Mouse (Mus musculus) E14TG2a.4 (cell line): ENCODE results near the gene Wt1.

ENCODE experiments used
- H3K27me3 ChIP-seq: 2 replicates; pipeline ENCODE4 v1.6.1; 2014; ENCODE audit warnings: low read length, control low read depth; ENCODE audit not compliant: insufficient read depth
- H3K36me3 ChIP-seq: 2 replicates; pipeline ENCODE4 v1.6.1; 2014; ENCODE audit warnings: low read length, control low read depth; ENCODE audit not compliant: insufficient read depth
- H3K4me1 ChIP-seq: replicated peaks from 2 replicates; pipeline ENCODE4 v1.6.1; 2014; ENCODE audit warnings: low read depth, low read length, control low read depth
- H3K4me3 ChIP-seq: replicated peaks from 2 replicates; pipeline ENCODE4 v1.5.1; 2014; ENCODE audit warnings: mild to moderate bottlenecking, low read length
- H3K9me3 ChIP-seq: 2 replicates; pipeline ENCODE4 v1.6.1; 2014; ENCODE audit warnings: low read length, control low read depth
- CTCF ChIP-seq: conservative IDR thresholded peaks from 2 replicates; pipeline ENCODE4 v1.5.1; 2014; ENCODE audit warnings: low read length
- NANOG ChIP-seq: IDR thresholded peaks from 2 replicates; pipeline ENCODE4 v1.6.1; 2014; ENCODE audit warnings: borderline replicate concordance, low read length, mixed read lengths
- POU5F1 ChIP-seq: IDR thresholded peaks from 2 replicates; pipeline ENCODE4 v1.6.1; 2014; ENCODE audit warnings: low read length, borderline replicate concordance

The Wt1 gene

GRCm38 (mm10) chr2:105126279-105126678, at the start of gene Wt1:
Gene Wt1 (plus strand): TSS chr2:105126529.
- Histone ChIP-seq H3K27me3 (peaks cover 95% of the 10 kb centered on the region), H3K9me3 (no peaks in the 10 kb centered on the region), H3K4me3 (peak within 1 kb of the TSS; percentile 82), H3K4me1 (peaks cover 71% of the 10 kb centered on the region), H3K36me3 (no peaks in the 10 kb centered on the region)
- TF ChIP-seq CTCF (no peak), NANOG (no peak), POU5F1 (no peak)

- peaks cover 3% of the 10 kb centered on the region for H3K4me1 ChIP-seq
- TF ChIP-seq NANOG = no peak
- TF ChIP-seq CTCF = no peak
- no peak for TF ChIP-seq POU5F1
- H3K27me3 ChIP-seq = no peaks in the 10 kb centered on the region
- no peaks in the 10 kb centered on the region for H3K9me3 ChIP-seq
- H3K36me3 ChIP-seq = no peaks in the 10 kb centered on the region
- no peak overlapping the region for H3K4me3 ChIP-seq
Observed at GRCm38 (mm10) chr2:105077151-105077550, 49.2 kb upstream of the Wt1 start.

GRCm38 (mm10) chr2:105082256-105082790, 44.0 kb upstream of the Wt1 start:
- Histone ChIP-seq H3K4me3 (no peak overlapping the region), H3K27me3 (peaks cover 19% of the 10 kb centered on the region; the same call in 1 of the 2 replicates), H3K36me3 (no peaks in the 10 kb centered on the region), H3K9me3 (no peaks in the 10 kb centered on the region), H3K4me1 (peaks cover 13% of the 10 kb centered on the region)
- no peak for TF ChIP-seq POU5F1
- no peak for TF ChIP-seq CTCF
- TF ChIP-seq NANOG = no peak

- peaks cover 13% of the 10 kb centered on the region for H3K4me1 ChIP-seq
- H3K9me3 ChIP-seq = no peaks in the 10 kb centered on the region
- H3K36me3 ChIP-seq = no peaks in the 10 kb centered on the region
- no peak for TF ChIP-seq POU5F1
- TF ChIP-seq NANOG = no peak
- no peak for TF ChIP-seq CTCF
- no peak overlapping the region for H3K4me3 ChIP-seq
- peaks cover 19% of the 10 kb centered on the region; the same call in 1 of the 2 replicates for H3K27me3 ChIP-seq
Observed at GRCm38 (mm10) chr2:105084035-105084434, 42.3 kb upstream of the Wt1 start.

- Histone ChIP-seq H3K9me3 (no peaks in the 10 kb centered on the region), H3K4me3 (no peak overlapping the region)
- TF ChIP-seq POU5F1 (no peak), NANOG (no peak), CTCF (no peak)
Observed at GRCm38 (mm10) chr2:105086081-105086480, 40.2 kb upstream of the Wt1 start.

GRCm38 (mm10) chr2:105088005-105088404, 38.3 kb upstream of the Wt1 start:
- TF ChIP-seq NANOG (no peak), CTCF (no peak), POU5F1 (no peak)
- H3K27me3 ChIP-seq = peaks cover 19% of the 10 kb centered on the region; the same call in 1 of the 2 replicates

More at GRCm38 (mm10) chr2:105086081-105086480, 40.2 kb upstream of the Wt1 start:
- no peaks in the 10 kb centered on the region for H3K36me3 ChIP-seq
- H3K4me1 ChIP-seq = peaks cover 13% of the 10 kb centered on the region
- peaks cover 19% of the 10 kb centered on the region; the same call in 1 of the 2 replicates for H3K27me3 ChIP-seq

GRCm38 (mm10) chr2:105089083-105089482, 37.2 kb upstream of the Wt1 start:
- Histone ChIP-seq H3K27me3 (peaks cover 12% of the 10 kb centered on the region; the same call in 1 of the 2 replicates), H3K4me1 (no peaks in the 10 kb centered on the region), H3K36me3 (no peaks in the 10 kb centered on the region), H3K4me3 (no peak overlapping the region), H3K9me3 (no peaks in the 10 kb centered on the region)
- no peak for TF ChIP-seq POU5F1
- TF ChIP-seq CTCF = no peak
- no peak for TF ChIP-seq NANOG

More at GRCm38 (mm10) chr2:105088005-105088404, 38.3 kb upstream of the Wt1 start:
- H3K4me3 ChIP-seq = no peak overlapping the region
- H3K4me1 ChIP-seq = peaks cover 1% of the 10 kb centered on the region; the same call in 1 of the 2 replicates
- H3K36me3 ChIP-seq = no peaks in the 10 kb centered on the region
- no peaks in the 10 kb centered on the region for H3K9me3 ChIP-seq

GRCm38 (mm10) chr2:105089581-105090508, 36.5 kb upstream of the Wt1 start:
- no peaks in the 10 kb centered on the region for H3K36me3 ChIP-seq
- TF ChIP-seq NANOG = no peak
- no peak for TF ChIP-seq POU5F1
- TF ChIP-seq CTCF = no peak
- no peaks in the 10 kb centered on the region for H3K9me3 ChIP-seq
- peaks cover 12% of the 10 kb centered on the region; the same call in 1 of the 2 replicates for H3K27me3 ChIP-seq
- H3K4me1 ChIP-seq = no peaks in the 10 kb centered on the region
- no peak overlapping the region for H3K4me3 ChIP-seq
